In the genomic region with DNA sequence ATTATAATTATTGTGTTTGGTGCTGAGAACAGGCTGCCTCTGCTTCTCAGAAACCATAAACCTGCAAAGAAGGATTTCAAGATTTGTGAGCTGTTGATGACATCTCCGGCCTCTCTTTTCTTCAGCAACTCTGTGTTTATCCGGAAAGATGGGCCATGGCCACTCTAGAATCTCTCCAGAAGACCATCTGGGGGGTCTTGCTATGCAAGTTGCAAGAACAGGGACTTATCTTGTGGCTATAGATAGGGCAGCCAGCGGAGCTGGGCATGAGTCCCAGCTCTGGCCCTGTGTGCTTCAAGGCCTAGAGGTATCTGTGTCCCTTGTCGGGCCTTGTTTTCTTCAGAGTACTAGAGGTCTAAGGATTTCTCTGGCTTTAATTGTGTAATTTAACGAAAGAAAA, we compare ENCODE assay signal across 37 mouse cellular contexts. TPM values are rescaled to one million over a fixed set of nuclear protein-coding genes. Genes with fewer than 3 reads are reported as not detected.
DNase-seq lines count a peak whose midpoint lies in the region; ATAC-seq and TF ChIP-seq lines count a peak whose summit lies in the region.
"Had no signal": no experiment of that assay in that cellular context is flagged by ENCODE, and none has a peak within 500 bp of the region (broad histone marks: within the 10 kb centered on the region; RNA-seq: fewer than 3 reads in every experiment).

No protein-coding gene starts in this region.

- H3K4me2 ChIP-seq in heart, embryonic 12.5 days: no peak overlapping the region
- H3K4me2 ChIP-seq in heart, postnatal 0 days (ENCODE audit: low read depth, low read length): no peak overlapping the region
- H3K4me2 ChIP-seq in midbrain, embryonic 11.5 days: no peak overlapping the region
- H3K4me2 ChIP-seq in midbrain, embryonic 14.5 days (ENCODE audit: low read length): no peak overlapping the region
- H3K4me2 ChIP-seq: embryonic facial prominence, embryonic 15.5 days; forebrain, embryonic 12.5 days; hindbrain, embryonic 14.5 days; kidney, embryonic 15.5 days had no signal

- H3K27ac ChIP-seq in heart, embryonic 12.5 days (ENCODE audit: poor library complexity, severe bottlenecking): 0 out of 2 replicates have a peak overlapping the region, but pooled peaks have one; percentile 18
- peak overlapping the region; percentile 36 for H3K27ac ChIP-seq in heart, postnatal 0 days (ENCODE audit: low read depth)
- H3K27ac ChIP-seq in midbrain, embryonic 11.5 days (ENCODE audit: low read depth, low read length): no peak overlapping the region
- no peak overlapping the region for H3K27ac ChIP-seq in midbrain, embryonic 14.5 days (replicated peaks; ENCODE audit: low read depth, low read length)
- H3K27ac ChIP-seq: embryonic facial prominence, embryonic 10.5 days; embryonic facial prominence, embryonic 15.5 days; forebrain, embryonic 12.5 days; hindbrain, embryonic 14.5 days; kidney, embryonic 15.5 days; liver, embryonic 14.5 days; stomach, postnatal 0 days had no signal

- no peak overlapping the region for H3K9ac ChIP-seq in heart, embryonic 12.5 days
- H3K9ac ChIP-seq in heart, postnatal 0 days (replicated peaks; ENCODE audit: low read depth, low read length): no peak overlapping the region
- no peak overlapping the region for H3K9ac ChIP-seq in midbrain, embryonic 11.5 days (ENCODE audit: low read length)
- no peak overlapping the region for H3K9ac ChIP-seq in midbrain, embryonic 14.5 days (replicated peaks; ENCODE audit: low read length)
- H3K9ac ChIP-seq: embryonic facial prominence, embryonic 15.5 days; forebrain, embryonic 12.5 days; forebrain, postnatal 0 days; hindbrain, embryonic 14.5 days; kidney, embryonic 15.5 days; liver, embryonic 14.5 days had no signal

- H3K4me3 ChIP-seq in heart, embryonic 12.5 days: no peak overlapping the region
- H3K4me3 ChIP-seq in heart, postnatal 0 days (ENCODE audit: low read depth, low read length): no peak overlapping the region
- H3K4me3 ChIP-seq in midbrain, embryonic 11.5 days (ENCODE audit: low read depth, low read length): no peak overlapping the region
- no peak overlapping the region for H3K4me3 ChIP-seq in midbrain, embryonic 14.5 days (replicated peaks; ENCODE audit: low read depth, low read length)
- H3K4me3 ChIP-seq: embryonic facial prominence, embryonic 10.5 days; embryonic facial prominence, embryonic 15.5 days; forebrain, embryonic 12.5 days; kidney, embryonic 15.5 days had no signal

- intact Hi-C loops in heart, postnatal 25 days (cut with DNase I): no loop called here

- no peaks in the 10 kb centered on the region; the same call in 1 of the 2 replicates for H3K27me3 ChIP-seq in heart, embryonic 12.5 days (replicated peaks)
- no peaks in the 10 kb centered on the region for H3K27me3 ChIP-seq in heart, postnatal 0 days (ENCODE audit: control insufficient read depth, insufficient read depth, low read length)
- peaks cover 4% of the 10 kb centered on the region; the same call in 1 of the 2 replicates for H3K27me3 ChIP-seq in midbrain, embryonic 11.5 days (ENCODE audit: control insufficient read depth, insufficient read depth, low read length)
- peaks cover 4% of the 10 kb centered on the region; the same call in 1 of the 2 replicates for H3K27me3 ChIP-seq in midbrain, embryonic 14.5 days (ENCODE audit: control insufficient read depth, insufficient read depth, low read length)

- no peak for ATAC-seq in heart, embryonic 12.5 days (ENCODE audit: insufficient number of reproducible peaks, low FRiP score)
- ATAC-seq in heart, postnatal 0 days (ENCODE audit: insufficient read depth, low read depth): no peak
- ATAC-seq in midbrain, embryonic 11.5 days (ENCODE audit: low FRiP score): no peak
- no peak for ATAC-seq in midbrain, embryonic 14.5 days (ENCODE audit: low FRiP score, low TSS enrichment)
- ATAC-seq: forebrain, postnatal 0 days; midbrain, embryonic 16.5 days; Patski had no signal

- TF ChIP-seq EP300 in heart, postnatal 0 days (IDR thresholded peaks at IDR 0.05; ENCODE audit: low read depth): no peak

- WGBS in heart, embryonic 12.5 days: 42% methylated on average over 5 of the region's 5 CpGs
- WGBS in heart, postnatal 0 days: 37% methylated on average over 5 of the region's 5 CpGs
- 86% methylated on average over 5 of the region's 5 CpGs for WGBS in midbrain, embryonic 11.5 days
- WGBS in midbrain, embryonic 14.5 days: 88% methylated on average over 5 of the region's 5 CpGs

- no peaks in the 10 kb centered on the region for H3K36me3 ChIP-seq in heart, embryonic 12.5 days
- H3K36me3 ChIP-seq in heart, postnatal 0 days (replicated peaks; ENCODE audit: control insufficient read depth, insufficient read depth, low read length): no peaks in the 10 kb centered on the region
- H3K36me3 ChIP-seq in midbrain, embryonic 11.5 days (ENCODE audit: control insufficient read depth, insufficient read depth, low read length): no peaks in the 10 kb centered on the region
- H3K36me3 ChIP-seq in midbrain, embryonic 14.5 days (ENCODE audit: control insufficient read depth, insufficient read depth, low read length): no peaks in the 10 kb centered on the region
- H3K36me3 ChIP-seq: embryonic facial prominence, embryonic 10.5 days; embryonic facial prominence, embryonic 15.5 days; forebrain, embryonic 12.5 days; kidney, embryonic 15.5 days had no signal

- DNase-seq in cerebellum, adult 9-10 months: peak; percentile 13
- DNase-seq in cerebellum, postnatal 4 days (ENCODE audit: low spot score in 2 of 2): no peak
- DNase-seq in heart, adult 8-10 months (ENCODE audit: low spot score): no peak
- no peak for DNase-seq in heart, postnatal 0 days (ENCODE audit: low spot score)
- no peak for DNase-seq in heart, postnatal 25 days (ENCODE audit: low spot score)
- peak; percentile 19 for DNase-seq in midbrain, embryonic 11.5 days (ENCODE audit: low spot score, missing footprints)
- no peak for DNase-seq in midbrain, embryonic 14.5 days
- DNase-seq: forebrain, postnatal 0 days; kidney, adult 18-20 months; kidney, postnatal 25 days; liver; lung, postnatal 10 days; right cerebral cortex, postnatal 4 days; thymus, adult 18-20 months; thymus, postnatal 25 days had no signal

- peaks cover 61% of the 10 kb centered on the region for H3K4me1 ChIP-seq in heart, embryonic 12.5 days (replicated peaks)
- peaks cover 53% of the 10 kb centered on the region for H3K4me1 ChIP-seq in heart, postnatal 0 days (ENCODE audit: control insufficient read depth, insufficient read depth)
- no peaks in the 10 kb centered on the region for H3K4me1 ChIP-seq in midbrain, embryonic 11.5 days (ENCODE audit: control insufficient read depth, insufficient read depth, low read length)
- H3K4me1 ChIP-seq in midbrain, embryonic 14.5 days (ENCODE audit: control insufficient read depth, insufficient read depth, low read length): no peaks in the 10 kb centered on the region
- H3K4me1 ChIP-seq: embryonic facial prominence, embryonic 15.5 days; kidney, embryonic 15.5 days had no signal

- H3K9me3 ChIP-seq in heart, embryonic 12.5 days (replicated peaks): no peaks in the 10 kb centered on the region
- H3K9me3 ChIP-seq in heart, postnatal 0 days (replicated peaks; ENCODE audit: control insufficient read depth, low read length): no peaks in the 10 kb centered on the region
- no peaks in the 10 kb centered on the region for H3K9me3 ChIP-seq in midbrain, embryonic 11.5 days (ENCODE audit: control insufficient read depth, low read length)
- no peaks in the 10 kb centered on the region for H3K9me3 ChIP-seq in midbrain, embryonic 14.5 days (ENCODE audit: control insufficient read depth, low read length)
- H3K9me3 ChIP-seq: embryonic facial prominence, embryonic 10.5 days; embryonic facial prominence, embryonic 15.5 days; forebrain, embryonic 12.5 days; kidney, embryonic 15.5 days had no signal

- TF ChIP-seq CTCF in heart, postnatal 0 days (IDR thresholded peaks at IDR 0.05; ENCODE audit: low read depth): no peak

RNA-seq across cellular contexts. Expression of a gene that starts 6.0 kb away (rescaled TPM):
- 45.1 and 46.2 TPM in 2 replicates for polyA plus RNA-seq in heart, embryonic 12.5 days (2016; fragmentation: Nextera tagmentation; extraction: Ambion mirVana)
- 100 to 1,000 TPM; 268 to 282 (median 276) TPM for total RNA-seq in heart, adult 8-10 months (2022)
- 55.5 and 70.0 TPM in 2 replicates for total RNA-seq in heart, postnatal 0 days (2014; rRNA removed; ENCODE audit: low replicate concordance)
- polyA plus RNA-seq in heart, postnatal 0 days (2015; fragmentation: Nextera tagmentation; extraction: Ambion mirVana): 36.4 and 45.3 TPM in 2 replicates
- 100 to 1,000 TPM; 250 to 251 TPM for total RNA-seq in heart, postnatal 25 days (2021)
- 0.27 and 0.50 TPM in 2 replicates for polyA plus RNA-seq in midbrain, embryonic 11.5 days (2014; fragmentation: Nextera tagmentation; extraction: Ambion mirVana)
- polyA plus RNA-seq in midbrain, embryonic 14.5 days (2014; fragmentation: Nextera tagmentation; extraction: Ambion mirVana): 4.7 and 6.6 TPM in 2 replicates
- total RNA-seq: MEL; neutrophil, adult 5-6 weeks had no signal
- polyA plus RNA-seq: Patski had no signal

RNA-seq across cellular contexts. Expression of a gene that starts 36.4 kb away (rescaled TPM):
- not detected in 2 replicates for polyA plus RNA-seq in heart, embryonic 12.5 days (2016; fragmentation: Nextera tagmentation; extraction: Ambion mirVana)
- not detected for total RNA-seq in heart, adult 8-10 months (2022)
- total RNA-seq in heart, postnatal 0 days (2014; rRNA removed; ENCODE audit: low replicate concordance): not detected in 2 replicates
- polyA plus RNA-seq in heart, postnatal 0 days (2015; fragmentation: Nextera tagmentation; extraction: Ambion mirVana): not detected in 2 replicates
- total RNA-seq in heart, postnatal 25 days (2021): not detected
- not detected in 2 replicates for polyA plus RNA-seq in midbrain, embryonic 11.5 days (2014; fragmentation: Nextera tagmentation; extraction: Ambion mirVana)
- polyA plus RNA-seq in midbrain, embryonic 14.5 days (2014; fragmentation: Nextera tagmentation; extraction: Ambion mirVana): not detected in 2 replicates
- total RNA-seq: forebrain, postnatal 0 days; gastrocnemius, adult 8-10 months; gastrocnemius, postnatal 4 days; hematopoietic stem cell, adult 5-6 weeks; layer of hippocampus, adult 18-20 months; layer of hippocampus, postnatal 10 days; left cerebral cortex, adult 18-20 months; left cerebral cortex, postnatal 14 days; MEL; neutrophil, adult 5-6 weeks had no signal
- polyA plus RNA-seq: embryonic facial prominence, embryonic 10.5 days; forebrain, embryonic 12.5 days; forebrain, postnatal 0 days; hindbrain, embryonic 14.5 days; kidney, embryonic 15.5 days; limb, embryonic 11.5 days; liver, embryonic 14.5 days; midbrain, embryonic 16.5 days; neural tube, embryonic 11.5 days; Patski; spleen, adult 2 months had no signal

Comparison
In these comparisons a context has a peak if more than half of its experiments do, and no peak if none do; other contexts are left out.
1. DNase-seq: peak in cerebellum, adult 9-10 months (single experiment) and midbrain, embryonic 11.5 days (single experiment); none in cerebellum, postnatal 4 days (0 of 2), heart, adult 8-10 months (single experiment), heart, postnatal 0 days (single experiment), heart, postnatal 25 days (single experiment) and midbrain, embryonic 14.5 days (single experiment).
2. H3K27ac ChIP-seq: peak in heart, embryonic 12.5 days (single experiment) and heart, postnatal 0 days (single experiment); none in midbrain, embryonic 11.5 days (single experiment) and midbrain, embryonic 14.5 days (single experiment).